Mouse (Mus musculus): ENCODE data around the gene Kif1c. TPM values are rescaled to one million over a fixed set of nuclear protein-coding genes. Genes with fewer than 3 reads are reported as not detected.

Kif1c gene
- polyA plus RNA-seq, 1 experiment from 2014 or later = 2.3 TPM

- H3K9me3 ChIP-seq (ENCODE audit: control insufficient read depth, low read length) = no peaks in the 10 kb centered on the region
- peaks cover 42% of the 10 kb centered on the region for H3K36me3 ChIP-seq (ENCODE audit: control insufficient read depth, insufficient read depth, low read length)
- H3K4me3 ChIP-seq (ENCODE audit: low read length) = no peak overlapping the region
- ATAC-seq = no peak
- WGBS = 99% methylated on average over 3 of the region's 3 CpGs
- H3K4me1 ChIP-seq (ENCODE audit: control insufficient read depth, insufficient read depth, low read length) = no peaks in the 10 kb centered on the region
- no peak overlapping the region for H3K4me2 ChIP-seq (ENCODE audit: low read depth, low read length)
- H3K27ac ChIP-seq (ENCODE audit: low read length) = no peak overlapping the region
- no peak overlapping the region for H3K9ac ChIP-seq (ENCODE audit: low read depth, low read length)
- no peaks in the 10 kb centered on the region for H3K27me3 ChIP-seq (replicated peaks; ENCODE audit: control insufficient read depth, insufficient read depth, low read length)
Observed at GRCm38 (mm10) chr11:70721072-70721471, 20.7 kb downstream of the Kif1c start.

- no peak overlapping the region for H3K27ac ChIP-seq (ENCODE audit: low read length)
- no peak overlapping the region for H3K4me3 ChIP-seq (ENCODE audit: low read length)
- no peaks in the 10 kb centered on the region for H3K27me3 ChIP-seq (replicated peaks; ENCODE audit: control insufficient read depth, insufficient read depth, low read length)
- H3K9ac ChIP-seq (ENCODE audit: low read depth, low read length) = no peak overlapping the region
- no peak for ATAC-seq
- no peaks in the 10 kb centered on the region; the same call in 1 of the 2 replicates for H3K4me1 ChIP-seq (ENCODE audit: control insufficient read depth, insufficient read depth, low read length)
- no peaks in the 10 kb centered on the region for H3K9me3 ChIP-seq (ENCODE audit: control insufficient read depth, low read length)
- H3K36me3 ChIP-seq (ENCODE audit: control insufficient read depth, insufficient read depth, low read length) = peaks cover 44% of the 10 kb centered on the region
- 93% methylated on average over 9 of the region's 9 CpGs for WGBS
- no peak overlapping the region for H3K4me2 ChIP-seq (ENCODE audit: low read depth, low read length)
Observed at GRCm38 (mm10) chr11:70724706-70725105, 24.4 kb downstream of the Kif1c start.

- Histone ChIP-seq H3K9me3 (ENCODE audit: control insufficient read depth, low read length) (no peaks in the 10 kb centered on the region), H3K27me3 (replicated peaks; ENCODE audit: control insufficient read depth, insufficient read depth, low read length) (no peaks in the 10 kb centered on the region), H3K4me2 (ENCODE audit: low read depth, low read length) (no peak overlapping the region), H3K4me3 (ENCODE audit: low read length) (no peak overlapping the region), H3K27ac (ENCODE audit: low read length) (no peak overlapping the region), H3K9ac (ENCODE audit: low read depth, low read length) (no peak overlapping the region), H3K36me3 (ENCODE audit: control insufficient read depth, insufficient read depth, low read length) (peaks cover 37% of the 10 kb centered on the region), H3K4me1 (ENCODE audit: control insufficient read depth, insufficient read depth, low read length) (peaks cover 8% of the 10 kb centered on the region)
- no peak for ATAC-seq
- 90% methylated on average over 2 of the region's 2 CpGs for WGBS
Observed at GRCm38 (mm10) chr11:70726585-70726984, 26.2 kb downstream of the Kif1c start.

GRCm38 (mm10) chr11:70727385-70727784 is 27.0 kb downstream of the Kif1c start:
- H3K27ac ChIP-seq (ENCODE audit: low read length) = no peak overlapping the region

GRCm38 (mm10) chr11:70730427-70731038 is 30.2 kb downstream of the Kif1c start:
- no peaks in the 10 kb centered on the region for H3K27me3 ChIP-seq (replicated peaks; ENCODE audit: control insufficient read depth, insufficient read depth, low read length)
- peaks cover 20% of the 10 kb centered on the region for H3K36me3 ChIP-seq (ENCODE audit: control insufficient read depth, insufficient read depth, low read length)
- peak overlapping the region; percentile 50 for H3K27ac ChIP-seq (ENCODE audit: low read length)
- ATAC-seq = peak; percentile 88
- peaks cover 14% of the 10 kb centered on the region for H3K4me1 ChIP-seq (ENCODE audit: control insufficient read depth, insufficient read depth, low read length)
- H3K4me3 ChIP-seq (ENCODE audit: low read length) = no peak overlapping the region
- 0 out of 2 replicates have a peak overlapping the region, but pooled peaks have one; percentile 22 for H3K4me2 ChIP-seq (ENCODE audit: low read depth, low read length)
- WGBS = 54% methylated on average over 9 of the region's 9 CpGs
- no peaks in the 10 kb centered on the region for H3K9me3 ChIP-seq (ENCODE audit: control insufficient read depth, low read length)
- H3K9ac ChIP-seq (ENCODE audit: low read depth, low read length) = peak overlapping the region; percentile 32; the same call in 1 of the 2 replicates

More at GRCm38 (mm10) chr11:70727385-70727784, 27.0 kb downstream of the Kif1c start:
- peaks cover 34% of the 10 kb centered on the region for H3K36me3 ChIP-seq (ENCODE audit: control insufficient read depth, insufficient read depth, low read length)
- H3K27me3 ChIP-seq (replicated peaks; ENCODE audit: control insufficient read depth, insufficient read depth, low read length) = no peaks in the 10 kb centered on the region
- ATAC-seq = no peak
- H3K9ac ChIP-seq (ENCODE audit: low read depth, low read length) = no peak overlapping the region
- WGBS = 80% methylated on average over 5 of the region's 5 CpGs
- no peak overlapping the region for H3K4me3 ChIP-seq (ENCODE audit: low read length)
- no peak overlapping the region for H3K4me2 ChIP-seq (ENCODE audit: low read depth, low read length)
- peaks cover 8% of the 10 kb centered on the region for H3K4me1 ChIP-seq (ENCODE audit: control insufficient read depth, insufficient read depth, low read length)
- H3K9me3 ChIP-seq (ENCODE audit: control insufficient read depth, low read length) = no peaks in the 10 kb centered on the region

GRCm38 (mm10) chr11:70731178-70731577 is 30.8 kb downstream of the Kif1c start:
- 66% methylated on average over 5 of the region's 5 CpGs for WGBS
- 0 out of 2 replicates have a peak overlapping the region, but pooled peaks have one; percentile 4 for H3K4me2 ChIP-seq (ENCODE audit: low read depth, low read length)
- no peaks in the 10 kb centered on the region for H3K9me3 ChIP-seq (ENCODE audit: control insufficient read depth, low read length)
- peaks cover 16% of the 10 kb centered on the region for H3K36me3 ChIP-seq (ENCODE audit: control insufficient read depth, insufficient read depth, low read length)
- no peak overlapping the region for H3K4me3 ChIP-seq (ENCODE audit: low read length)
- H3K27ac ChIP-seq (ENCODE audit: low read length) = peak overlapping the region; percentile 25; the same call in 1 of the 2 replicates
- peaks cover 14% of the 10 kb centered on the region for H3K4me1 ChIP-seq (ENCODE audit: control insufficient read depth, insufficient read depth, low read length)
- no peak overlapping the region for H3K9ac ChIP-seq (ENCODE audit: low read depth, low read length)
- no peaks in the 10 kb centered on the region for H3K27me3 ChIP-seq (replicated peaks; ENCODE audit: control insufficient read depth, insufficient read depth, low read length)
- ATAC-seq = 0 out of 2 replicates have a peak, but pooled peaks have one; percentile 4

- H3K36me3 ChIP-seq (ENCODE audit: control insufficient read depth, insufficient read depth, low read length) = peaks cover 3% of the 10 kb centered on the region
- H3K27me3 ChIP-seq (replicated peaks; ENCODE audit: control insufficient read depth, insufficient read depth, low read length) = no peaks in the 10 kb centered on the region
- no peaks in the 10 kb centered on the region for H3K9me3 ChIP-seq (ENCODE audit: control insufficient read depth, low read length)
- 66% methylated on average over 5 of the region's 5 CpGs for WGBS
- peaks cover 17% of the 10 kb centered on the region for H3K4me1 ChIP-seq (ENCODE audit: control insufficient read depth, insufficient read depth, low read length)
- no peak overlapping the region for H3K4me2 ChIP-seq (ENCODE audit: low read depth, low read length)
- no peak overlapping the region for H3K27ac ChIP-seq (ENCODE audit: low read length)
- no peak overlapping the region for H3K4me3 ChIP-seq (ENCODE audit: low read length)
- H3K9ac ChIP-seq (ENCODE audit: low read depth, low read length) = no peak overlapping the region
- no peak for ATAC-seq
Observed at GRCm38 (mm10) chr11:70733256-70733655, 32.9 kb downstream of the Kif1c start.

- WGBS = 50% methylated on average over 5 of the region's 5 CpGs
- H3K9ac ChIP-seq (ENCODE audit: low read depth, low read length) = no peak overlapping the region
- H3K27ac ChIP-seq (ENCODE audit: low read length) = peak overlapping the region; percentile 45; the same call in 1 of the 2 replicates
- no peaks in the 10 kb centered on the region for H3K9me3 ChIP-seq (ENCODE audit: control insufficient read depth, low read length)
- peaks cover 9% of the 10 kb centered on the region for H3K4me1 ChIP-seq (ENCODE audit: control insufficient read depth, insufficient read depth, low read length)
- no peak overlapping the region for H3K4me2 ChIP-seq (ENCODE audit: low read depth, low read length)
- no peaks in the 10 kb centered on the region for H3K36me3 ChIP-seq (ENCODE audit: control insufficient read depth, insufficient read depth, low read length)
- no peaks in the 10 kb centered on the region for H3K27me3 ChIP-seq (replicated peaks; ENCODE audit: control insufficient read depth, insufficient read depth, low read length)
- peak; percentile 93 for ATAC-seq
- no peak overlapping the region for H3K4me3 ChIP-seq (ENCODE audit: low read length)
Observed at GRCm38 (mm10) chr11:70737749-70738148, 37.4 kb downstream of the Kif1c start.

GRCm38 (mm10) chr11:70741603-70742002 is 41.3 kb downstream of the Kif1c start:
- Histone ChIP-seq H3K27me3 (replicated peaks; ENCODE audit: control insufficient read depth, insufficient read depth, low read length) (no peaks in the 10 kb centered on the region), H3K4me1 (ENCODE audit: control insufficient read depth, insufficient read depth, low read length) (peaks cover 3% of the 10 kb centered on the region; the same call in 1 of the 2 replicates), H3K4me3 (ENCODE audit: low read length) (no peak overlapping the region), H3K9ac (ENCODE audit: low read depth, low read length) (no peak overlapping the region), H3K36me3 (ENCODE audit: control insufficient read depth, insufficient read depth, low read length) (no peaks in the 10 kb centered on the region), H3K9me3 (ENCODE audit: control insufficient read depth, low read length) (no peaks in the 10 kb centered on the region), H3K4me2 (ENCODE audit: low read depth, low read length) (no peak overlapping the region), H3K27ac (ENCODE audit: low read length) (no peak overlapping the region)
- WGBS = 79% methylated on average over 3 of the region's 3 CpGs
- no peak for ATAC-seq
